Mouse (Mus musculus) bone marrow, adult 2 months (tissue): Measurements from ENCODE around the gene Ptprm. TPM values are rescaled to one million over a fixed set of nuclear protein-coding genes. Genes with fewer than 3 reads are reported as not detected.

Experiments used
- H3K27ac ChIP-seq: fragments of 200-500 bp; 2 replicates; pipeline ENCODE4 v1.5.1; 2012; ENCODE audit warnings: low read depth, mild to moderate bottlenecking, control low read depth, inconsistent platforms, low read length; ENCODE audit not compliant: control insufficient read depth, poor library complexity, insufficient read depth
- H3K4me1 ChIP-seq: fragments of 200-500 bp; 2 replicates; pipeline ENCODE4 v1.6.1; 2011; ENCODE audit warnings: low read length; ENCODE audit not compliant: control insufficient read depth, insufficient read depth
- H3K4me3 ChIP-seq: fragments of 200-500 bp; replicated peaks from 2 replicates; pipeline ENCODE3; 2011; ENCODE audit warnings: mild to moderate bottlenecking, low read depth, low read length, control low read depth; ENCODE audit not compliant: control insufficient read depth
- CTCF ChIP-seq: fragments of 200-500 bp; IDR thresholded peaks from 2 replicates; pipeline ENCODE4 v1.5.1; 2011; ENCODE audit warnings: low read length, control low read depth; ENCODE audit not compliant: control insufficient read depth, insufficient read depth
- POLR2A ChIP-seq: fragments of 200-500 bp; IDR thresholded peaks from 2 replicates; pipeline ENCODE4 v1.6.1; 2011; ENCODE audit warnings: low read depth, mild to moderate bottlenecking, control low read depth, low read length, borderline replicate concordance; ENCODE audit not compliant: control insufficient read depth
- WGBS: fragments of 180-500 bp; shearing (Covaris S2); methylation state at CpG from one replicate; pipeline ENCODE4 v1.1.7; 2018; 5-methylcytosine and 5-hydroxymethylcytosine counted together
- polyA plus RNA-seq: library from polyadenylated mRNA; stranded (reverse); fragments of >200 nt; gene quantifications from 2 replicates; pipeline ENCODE4 v1.2.4, GENCODE M21; 2011; ENCODE audit warnings: low replicate concordance; ENCODE audit not compliant: missing spikeins, insufficient read depth, insufficient read length

Ptprm gene
- polyA plus RNA-seq, 1 experiment, result 4.0 TPM

GRCm38 (mm10) chr17:66750481-66751206 is 603.6 kb downstream of the Ptprm start:
- H3K4me3 ChIP-seq, result no peak overlapping the region
- 57% methylated on average over 4 of the region's 4 CpGs for WGBS
- no peak overlapping the region for H3K27ac ChIP-seq
- no peak for TF ChIP-seq CTCF
- TF ChIP-seq POLR2A, result no peak
- no peaks in the 10 kb centered on the region for H3K4me1 ChIP-seq

- Histone ChIP-seq H3K4me1 (no peaks in the 10 kb centered on the region), H3K27ac (no peak overlapping the region), H3K4me3 (no peak overlapping the region)
- TF ChIP-seq CTCF, result no peak
- no peak for TF ChIP-seq POLR2A
- 81% methylated on average over 7 of the region's 7 CpGs for WGBS
Observed at GRCm38 (mm10) chr17:66749976-66750375, 604.3 kb downstream of the Ptprm start.

- TF ChIP-seq CTCF (no peak), POLR2A (no peak)
- no peak overlapping the region for H3K4me3 ChIP-seq
- no peaks in the 10 kb centered on the region for H3K4me1 ChIP-seq
- WGBS, result 78% methylated on average over 8 of the region's 8 CpGs
- H3K27ac ChIP-seq, result no peak overlapping the region
Observed at GRCm38 (mm10) chr17:66746506-66746905, 607.8 kb downstream of the Ptprm start.

GRCm38 (mm10) chr17:66743321-66743720 is 610.9 kb downstream of the Ptprm start:
- TF ChIP-seq CTCF (no peak), POLR2A (no peak)
- WGBS, result 69% methylated on average over 7 of the region's 7 CpGs
- Histone ChIP-seq H3K4me1 (no peaks in the 10 kb centered on the region), H3K27ac (no peak overlapping the region), H3K4me3 (no peak overlapping the region)

- Histone ChIP-seq H3K27ac (no peak overlapping the region), H3K4me3 (no peak overlapping the region), H3K4me1 (no peaks in the 10 kb centered on the region)
- WGBS, result 84% methylated on average over 8 of the region's 8 CpGs
- TF ChIP-seq CTCF (no peak), POLR2A (no peak)
Observed at GRCm38 (mm10) chr17:66738779-66739345, 615.4 kb downstream of the Ptprm start.

- no peak for TF ChIP-seq POLR2A
- TF ChIP-seq CTCF, result no peak
Observed at GRCm38 (mm10) chr17:66738331-66738730, 615.9 kb downstream of the Ptprm start.

GRCm38 (mm10) chr17:66736450-66736849 is 617.8 kb downstream of the Ptprm start:
- no peak overlapping the region for H3K27ac ChIP-seq
- no peak for TF ChIP-seq POLR2A
- no peak for TF ChIP-seq CTCF

More at GRCm38 (mm10) chr17:66738331-66738730, 615.9 kb downstream of the Ptprm start:
- H3K4me1 ChIP-seq, result no peaks in the 10 kb centered on the region
- no peak overlapping the region for H3K4me3 ChIP-seq
- H3K27ac ChIP-seq, result no peak overlapping the region
- WGBS, result 83% methylated on average over 6 of the region's 6 CpGs

GRCm38 (mm10) chr17:66733541-66733940 is 620.7 kb downstream of the Ptprm start:
- no peaks in the 10 kb centered on the region for H3K4me1 ChIP-seq
- WGBS, result 87% methylated on average over 12 of the region's 12 CpGs
- H3K4me3 ChIP-seq, result no peak overlapping the region
- H3K27ac ChIP-seq, result no peak overlapping the region
- TF ChIP-seq POLR2A, result no peak
- no peak for TF ChIP-seq CTCF

More at GRCm38 (mm10) chr17:66736450-66736849, 617.8 kb downstream of the Ptprm start:
- Histone ChIP-seq H3K4me3 (no peak overlapping the region), H3K4me1 (no peaks in the 10 kb centered on the region)
- WGBS, result 76% methylated on average over 6 of the region's 6 CpGs

GRCm38 (mm10) chr17:66729979-66730378 is 624.3 kb downstream of the Ptprm start:
- WGBS, result 60% methylated on average over 6 of the region's 6 CpGs
- H3K4me1 ChIP-seq, result no peaks in the 10 kb centered on the region
- TF ChIP-seq CTCF (no peak), POLR2A (no peak)
- H3K27ac ChIP-seq, result no peak overlapping the region
- H3K4me3 ChIP-seq, result no peak overlapping the region
